8 mouse cellular contexts compared by ENCODE assay signal in the genomic region with DNA sequence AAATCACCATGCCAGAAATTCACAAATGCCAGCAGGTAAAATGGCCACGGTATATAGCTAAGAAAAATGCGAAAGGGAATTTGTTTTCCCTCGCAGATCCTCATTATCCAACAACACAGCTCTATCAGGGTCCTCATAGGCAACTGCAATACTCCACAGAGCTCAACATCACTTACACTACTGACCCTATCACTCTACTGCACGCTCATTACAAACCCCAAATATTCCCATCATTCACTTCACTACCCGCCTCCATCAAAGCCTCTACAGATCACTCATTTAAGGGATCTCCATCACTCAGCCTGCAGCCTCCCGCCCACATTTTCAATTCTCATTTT. TPM values are rescaled to one million over a fixed set of nuclear protein-coding genes. Genes with fewer than 3 reads are reported as not detected.
DNase-seq lines count a peak whose midpoint lies in the region; ATAC-seq and TF ChIP-seq lines count a peak whose summit lies in the region.

No protein-coding gene starts in this region.

- TF ChIP-seq RAD21 in CH12.LX (IDR thresholded peaks at IDR 0.05; ENCODE audit: low read depth, low read length), result no peak

- TF ChIP-seq EP300 in CH12.LX (IDR thresholded peaks at IDR 0.05; ENCODE audit: low read length), result no peak

- peak overlapping the region; percentile 52 for H3K27ac ChIP-seq in heart, embryonic 10.5 days
- no peak overlapping the region for H3K27ac ChIP-seq in CH12.LX (ENCODE audit: insufficient read depth, low read depth)
- H3K27ac ChIP-seq in forebrain, postnatal 0 days (ENCODE audit: low read depth, low read length), result peak overlapping the region; percentile 91
- H3K27ac ChIP-seq in liver, embryonic 16.5 days (ENCODE audit: low read length), result no peak overlapping the region

- TF ChIP-seq CTCF in CH12.LX (conservative IDR thresholded peaks at IDR 0.05 in 1 of 2, IDR thresholded peaks at IDR 0.05 in 1 of 2; ENCODE audit: low read depth in 2 of 2, low read length in 2 of 2), result no peak
- no peak for TF ChIP-seq CTCF in forebrain, postnatal 0 days (IDR thresholded peaks at IDR 0.05; ENCODE audit: low read depth)

- peak overlapping the region; percentile 59 for H3K4me2 ChIP-seq in CH12.LX (ENCODE audit: insufficient read depth, low read depth, poor library complexity, severe bottlenecking)
- peak overlapping the region; percentile 45 for H3K4me2 ChIP-seq in forebrain, postnatal 0 days (ENCODE audit: low read depth)
- peak overlapping the region; percentile 52 for H3K4me2 ChIP-seq in liver, embryonic 16.5 days (ENCODE audit: low read depth, low read length)

- dilution Hi-C loops in CH12.LX (cut with MboI; ENCODE audit: extremely low pct_ligation_motif_present, extremely low pct_unique_long_range_greater_than_20kb, low sequenced_read_pairs), result no loop called here

- no peak for DNase-seq in heart, embryonic 10.5 days (ENCODE audit: low spot score)
- DNase-seq in heart, postnatal 4 days, result no peak
- no peak for DNase-seq in CH12.LX (ENCODE audit: extremely low read depth)
- DNase-seq in forebrain, postnatal 0 days, result no peak
- DNase-seq in urinary bladder, postnatal 25 days (ENCODE audit: low spot score), result no peak
- DNase-seq in adrenal gland, adult (ENCODE audit: inconsistent age in 2 of 2, low spot score in 1 of 2), result no peak

- 35% methylated on average over 6 of the region's 6 CpGs for WGBS in heart, embryonic 10.5 days
- WGBS in forebrain, postnatal 0 days, result 30% methylated on average over 6 of the region's 6 CpGs
- 28% methylated on average over 6 of the region's 6 CpGs for WGBS in liver, embryonic 16.5 days (ENCODE audit: insufficient replicate concordance)

- H3K36me3 ChIP-seq in heart, embryonic 10.5 days, result 0 out of 2 replicates have a peak, but pooled peaks cover 2% of the 10 kb centered on the region
- H3K36me3 ChIP-seq in CH12.LX (replicated peaks in 1 of 2; ENCODE audit: control insufficient read depth in 1 of 2, insufficient read depth in 1 of 2, low read length in 1 of 2), result no peaks in the 10 kb centered on the region
- H3K36me3 ChIP-seq in forebrain, postnatal 0 days (ENCODE audit: insufficient read depth), result no peaks in the 10 kb centered on the region
- H3K36me3 ChIP-seq in liver, embryonic 16.5 days (ENCODE audit: control insufficient read depth, insufficient read depth), result no peaks in the 10 kb centered on the region

- no peaks in the 10 kb centered on the region for H3K79me2 ChIP-seq in CH12.LX (replicated peaks; ENCODE audit: control insufficient read depth, extremely low read depth, insufficient read depth, poor library complexity, severe bottlenecking)

- no peak for TF ChIP-seq POLR2A in CH12.LX (IDR thresholded peaks at IDR 0.05; ENCODE audit: low read depth, low read length)

- no peaks in the 10 kb centered on the region for H3K9me3 ChIP-seq in heart, embryonic 10.5 days
- H3K9me3 ChIP-seq in CH12.LX (replicated peaks; ENCODE audit: low read length), result no peaks in the 10 kb centered on the region
- 0 out of 2 replicates have a peak, but pooled peaks cover 5% of the 10 kb centered on the region for H3K9me3 ChIP-seq in forebrain, postnatal 0 days (ENCODE audit: low read length)
- no peaks in the 10 kb centered on the region for H3K9me3 ChIP-seq in liver, embryonic 16.5 days (replicated peaks; ENCODE audit: control insufficient read depth, low read length)

- H3K4me3 ChIP-seq in heart, embryonic 10.5 days, result peak overlapping the region; percentile 58
- H3K4me3 ChIP-seq in CH12.LX (replicated peaks in 1 of 3; ENCODE audit: low read depth in 2 of 3, low read length in 2 of 3, poor library complexity in 1 of 3), result peak overlapping the region; percentile 51 to 60 (median 57)
- peak overlapping the region; percentile 46 for H3K4me3 ChIP-seq in forebrain, postnatal 0 days (ENCODE audit: low read depth, low read length)
- peak overlapping the region; percentile 49 for H3K4me3 ChIP-seq in liver, embryonic 16.5 days (ENCODE audit: low read depth, low read length)

- H3K27me3 ChIP-seq in heart, embryonic 10.5 days (ENCODE audit: insufficient read depth, poor library complexity, severe bottlenecking), result no peaks in the 10 kb centered on the region
- no peaks in the 10 kb centered on the region for H3K27me3 ChIP-seq in CH12.LX (replicated peaks)
- no peaks in the 10 kb centered on the region for H3K27me3 ChIP-seq in forebrain, postnatal 0 days (ENCODE audit: insufficient read depth, low read length)
- no peaks in the 10 kb centered on the region for H3K27me3 ChIP-seq in liver, embryonic 16.5 days (ENCODE audit: control insufficient read depth, insufficient read depth, low read depth, low read length)

- no peaks in the 10 kb centered on the region for H3K4me1 ChIP-seq in heart, embryonic 10.5 days
- no peaks in the 10 kb centered on the region; a peak in 1 of 4 replicates for H3K4me1 ChIP-seq in CH12.LX (ENCODE audit: control insufficient read depth in 1 of 2, insufficient read depth in 2 of 2)
- H3K4me1 ChIP-seq in forebrain, postnatal 0 days (ENCODE audit: insufficient read depth), result no peaks in the 10 kb centered on the region
- no peaks in the 10 kb centered on the region for H3K4me1 ChIP-seq in liver, embryonic 16.5 days (ENCODE audit: control insufficient read depth, low read depth, low read length)

- H3K9ac ChIP-seq in CH12.LX (ENCODE audit: insufficient read depth, low read depth), result peak overlapping the region; percentile 53; the same call in 1 of the 2 replicates
- peak overlapping the region; percentile 35 for H3K9ac ChIP-seq in forebrain, postnatal 0 days
- no peak overlapping the region for H3K9ac ChIP-seq in liver, embryonic 16.5 days (ENCODE audit: low read depth, low read length)

- in situ Hi-C loops in CH12.LX (cut with MboI; ENCODE audit: low pct_ligation_motif_present, low pct_unique_long_range_greater_than_20kb, low sequenced_read_pairs), result no loop called here

- ATAC-seq in forebrain, postnatal 0 days, result no peak
- ATAC-seq in liver, embryonic 16.5 days (ENCODE audit: low read depth), result no peak
- no peak for ATAC-seq in monocyte, adult 5-6 weeks (replicated peaks; ENCODE audit: insufficient number of reproducible peaks, low FRiP score, low TSS enrichment, poor library complexity, severe bottlenecking)

TF ChIP-seq in CH12.LX, 34 proteins besides CTCF, POLR2A, EP300 and RAD21:
- no peak for TF ChIP-seq ELF1 (IDR thresholded peaks at IDR 0.05; ENCODE audit: low read depth, low read length)
- no peak for TF ChIP-seq KAT2A (IDR thresholded peaks at IDR 0.05; ENCODE audit: insufficient replicate concordance, low read length)
- TF ChIP-seq PAX5 (IDR thresholded peaks at IDR 0.05; ENCODE audit: low read length), result no peak
- TF ChIP-seq TBP (conservative IDR thresholded peaks at IDR 0.05; ENCODE audit: low read depth, low read length), result no peak
- TF ChIP-seq POLR2AphosphoS2 (IDR thresholded peaks at IDR 0.05; ENCODE audit: low read depth, low read length), result no peak
- no peak for TF ChIP-seq ETS1 (conservative IDR thresholded peaks at IDR 0.05; ENCODE audit: low read depth, low read length)
- TF ChIP-seq JUN (IDR thresholded peaks at IDR 0.05; ENCODE audit: insufficient read depth, low read depth, low read length), result no peak
- no peak for TF ChIP-seq MAFK (IDR thresholded peaks at IDR 0.05; ENCODE audit: insufficient replicate concordance, low read length)
- no peak for TF ChIP-seq MEF2A (IDR thresholded peaks at IDR 0.05; ENCODE audit: borderline replicate concordance, low read depth, low read length)
- TF ChIP-seq BHLHE40 (IDR thresholded peaks at IDR 0.05; ENCODE audit: low read depth, low read length), result no peak

RNA-seq across cellular contexts. Expression of a gene that starts 0.7 kb away (rescaled TPM):
- polyA plus RNA-seq in heart, embryonic 10.5 days (2016; fragmentation: Nextera tagmentation; extraction: Ambion mirVana), result 0.80 and 1.0 TPM in 2 replicates
- total RNA-seq in heart, postnatal 4 days (2021), result under 1 TPM; 0.59 to 0.91 TPM
- total RNA-seq in CH12.LX (2012; rRNA removed) (0.46 and 0.51 TPM in 2 replicates), CH12.LX (2014; rRNA removed) (0.46 and 1.1 TPM in 2 replicates)
- polyA plus RNA-seq in CH12.LX (2012; ENCODE audit: insufficient read length, low read depth), result 0.30 and 0.46 TPM in 2 replicates
- total RNA-seq in forebrain, postnatal 0 days (2014; rRNA removed), result 4.2 and 9.9 TPM in 2 replicates
- 1.5 and 2.8 TPM in 2 replicates for polyA plus RNA-seq in forebrain, postnatal 0 days (2015; fragmentation: Nextera tagmentation; extraction: Ambion mirVana)
- 0.18 and 0.23 TPM in 2 replicates for polyA plus RNA-seq in liver, embryonic 16.5 days (2015; fragmentation: Nextera tagmentation; extraction: Ambion mirVana)
- 0.21 to 6.3 TPM in 2 of 3 replicates, not detected in the other for total RNA-seq in monocyte, adult 5-6 weeks (2017)

RNA-seq across cellular contexts. Expression of a gene that starts 20.4 kb away (rescaled TPM):
- not detected in 2 replicates for polyA plus RNA-seq in heart, embryonic 10.5 days (2016; fragmentation: Nextera tagmentation; extraction: Ambion mirVana)
- not detected for total RNA-seq in heart, postnatal 4 days (2021)
- total RNA-seq in CH12.LX (2012; rRNA removed), result not detected in 2 replicates
- total RNA-seq in CH12.LX (2014; rRNA removed), result not detected in 2 replicates
- polyA plus RNA-seq in CH12.LX (2012; ENCODE audit: insufficient read length, low read depth), result not detected in 2 replicates
- total RNA-seq in forebrain, postnatal 0 days (2014; rRNA removed), result not detected in 2 replicates
- not detected in 2 replicates for polyA plus RNA-seq in forebrain, postnatal 0 days (2015; fragmentation: Nextera tagmentation; extraction: Ambion mirVana)
- polyA plus RNA-seq in liver, embryonic 16.5 days (2015; fragmentation: Nextera tagmentation; extraction: Ambion mirVana), result not detected in 2 replicates
- total RNA-seq in monocyte, adult 5-6 weeks (2017), result not detected in 3 replicates

RNA-seq across cellular contexts. Expression of a gene that starts 26.5 kb away (rescaled TPM):
- polyA plus RNA-seq in heart, embryonic 10.5 days (2016; fragmentation: Nextera tagmentation; extraction: Ambion mirVana), result 3.4 and 3.8 TPM in 2 replicates
- 1 to 10 TPM; 4.1 to 4.5 TPM for total RNA-seq in heart, postnatal 4 days (2021)
- total RNA-seq in CH12.LX (2012; rRNA removed) (2.2 and 2.6 TPM in 2 replicates), CH12.LX (2014; rRNA removed) (7.3 and 9.9 TPM in 2 replicates)
- polyA plus RNA-seq in CH12.LX (2012; ENCODE audit: insufficient read length, low read depth), result 4.1 and 4.5 TPM in 2 replicates
- total RNA-seq in forebrain, postnatal 0 days (2014; rRNA removed), result 13.1 and 13.6 TPM in 2 replicates
- 4.3 and 5.0 TPM in 2 replicates for polyA plus RNA-seq in forebrain, postnatal 0 days (2015; fragmentation: Nextera tagmentation; extraction: Ambion mirVana)
- 1.4 and 1.9 TPM in 2 replicates for polyA plus RNA-seq in liver, embryonic 16.5 days (2015; fragmentation: Nextera tagmentation; extraction: Ambion mirVana)
- total RNA-seq in monocyte, adult 5-6 weeks (2017), result 22.5 to 40.9 TPM (median 33.2 TPM) in 3 replicates

RNA-seq across cellular contexts. Expression of a gene that starts 27.0 kb away (rescaled TPM):
- not detected in 2 replicates for polyA plus RNA-seq in heart, embryonic 10.5 days (2016; fragmentation: Nextera tagmentation; extraction: Ambion mirVana)
- total RNA-seq in heart, postnatal 4 days (2021), result not detected
- not detected in 2 replicates for total RNA-seq in CH12.LX (2012; rRNA removed)
- not detected in 2 replicates for total RNA-seq in CH12.LX (2014; rRNA removed)
- not detected in 2 replicates for polyA plus RNA-seq in CH12.LX (2012; ENCODE audit: insufficient read length, low read depth)
- total RNA-seq in forebrain, postnatal 0 days (2014; rRNA removed), result not detected in 2 replicates
- not detected in 2 replicates for polyA plus RNA-seq in forebrain, postnatal 0 days (2015; fragmentation: Nextera tagmentation; extraction: Ambion mirVana)
- not detected in 2 replicates for polyA plus RNA-seq in liver, embryonic 16.5 days (2015; fragmentation: Nextera tagmentation; extraction: Ambion mirVana)
- total RNA-seq in monocyte, adult 5-6 weeks (2017), result not detected in 3 replicates

Comparison
In these comparisons a context has a peak if more than half of its experiments do, and no peak if none do; other contexts are left out.
1. H3K27ac ChIP-seq: peak in heart, embryonic 10.5 days (single experiment) and forebrain, postnatal 0 days (single experiment); none in CH12.LX (single experiment) and liver, embryonic 16.5 days (single experiment).
2. Peak in every context shown above with its lines, with median percentiles within 50 percentile points of each other: H3K4me3 ChIP-seq and H3K4me2 ChIP-seq.